Mouse (Mus musculus): ENCODE measurements at regions not wholly inside any gene's neighbourhood (a gene's known extent, or its start where the extent isn't known, plus 50 kb on each side); places are given as distances from the start of the nearest gene placed in this dataset.

DNA sequence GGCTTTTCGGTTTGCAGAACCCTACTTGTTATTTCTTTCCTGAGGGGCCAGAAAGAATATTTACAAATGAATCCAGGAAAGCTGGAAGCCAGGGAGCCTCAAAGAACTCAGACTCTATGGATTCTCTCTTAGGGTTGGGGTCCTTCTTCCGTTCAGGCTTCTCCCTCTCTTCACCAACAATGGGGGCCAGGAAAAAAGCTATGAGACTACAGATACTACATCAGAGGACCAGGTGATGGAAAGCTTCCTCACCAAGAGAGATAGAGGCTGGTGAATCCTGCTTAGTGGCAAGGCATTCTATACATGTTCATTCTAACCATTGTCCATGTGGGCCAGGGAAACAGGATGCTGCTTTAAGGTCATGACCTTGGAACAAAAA lies 434.9 kb downstream of the Cmpk2 start:
- H3K36me3 ChIP-seq (ENCODE audit: control insufficient read depth, insufficient read depth, low read length), result no peaks in the 10 kb centered on the region
- 7% methylated on average over 2 of the region's 2 CpGs for WGBS
- peak overlapping the region; percentile 71 for H3K9ac ChIP-seq (ENCODE audit: low read depth, low read length)
- peaks cover 21% of the 10 kb centered on the region for H3K4me1 ChIP-seq (ENCODE audit: control insufficient read depth, insufficient read depth, low read length)
- no peak; the same call in 1 of the 2 replicates for ATAC-seq
- H3K27me3 ChIP-seq (ENCODE audit: control insufficient read depth, insufficient read depth, low read depth, low read length), result no peaks in the 10 kb centered on the region
- peak overlapping the region; percentile 94 for H3K27ac ChIP-seq (ENCODE audit: low read length)
- no peaks in the 10 kb centered on the region for H3K9me3 ChIP-seq (replicated peaks; ENCODE audit: control insufficient read depth, low read length, poor library complexity, severe bottlenecking)
- peak overlapping the region; percentile 40; the same call in 1 of the 2 replicates for H3K4me3 ChIP-seq (ENCODE audit: low read depth, low read length)
- peak overlapping the region; percentile 81 for H3K4me2 ChIP-seq (ENCODE audit: low read length)

DNA sequence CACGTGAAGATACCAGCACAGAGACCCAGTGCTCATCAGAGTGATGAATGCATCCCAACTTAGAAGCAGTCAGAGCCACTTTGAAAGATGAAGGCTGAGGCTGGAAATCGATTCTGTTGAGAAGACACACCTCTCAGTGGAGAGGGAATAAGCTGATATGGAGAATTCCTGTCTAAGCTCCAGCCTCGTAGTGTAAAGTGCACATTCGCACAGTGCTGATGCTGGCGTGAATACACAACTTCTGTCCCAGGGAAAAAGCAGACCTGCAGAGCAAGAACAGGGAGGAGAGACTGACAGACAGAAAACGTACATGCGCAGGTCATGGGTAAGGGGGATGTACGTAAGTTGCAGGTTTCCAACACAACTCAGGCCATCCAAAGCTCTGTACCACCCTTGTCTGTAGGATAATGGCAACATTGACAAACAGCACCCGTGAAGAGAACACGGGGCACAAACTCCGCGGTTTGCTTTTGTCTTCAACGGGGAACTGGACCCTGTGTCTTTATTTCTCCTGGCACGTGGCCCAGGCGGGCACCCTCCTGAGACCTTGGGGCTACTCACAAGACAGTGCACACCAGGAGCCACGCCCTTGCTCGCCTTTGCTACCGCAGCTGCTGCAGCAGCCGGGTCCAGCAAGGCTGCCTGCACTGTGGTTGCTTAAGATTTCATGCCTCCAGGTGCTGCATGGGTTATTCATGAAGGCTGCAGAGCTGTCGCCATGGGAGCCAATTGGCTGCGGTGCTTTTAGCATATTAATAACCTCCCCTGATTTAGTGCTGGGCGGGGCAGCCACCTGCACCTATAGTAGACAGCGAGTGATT lies 434.3 kb downstream of the Cmpk2 start:
- Histone ChIP-seq H3K4me1 (ENCODE audit: control insufficient read depth, insufficient read depth, low read length) (peaks cover 21% of the 10 kb centered on the region), H3K4me2 (ENCODE audit: low read length) (peak overlapping the region; percentile 81), H3K27me3 (ENCODE audit: control insufficient read depth, insufficient read depth, low read depth, low read length) (no peaks in the 10 kb centered on the region), H3K27ac (ENCODE audit: low read length) (peak overlapping the region; percentile 94), H3K4me3 (ENCODE audit: low read depth, low read length) (peak overlapping the region; percentile 40), H3K9ac (ENCODE audit: low read depth, low read length) (peak overlapping the region; percentile 71), H3K9me3 (replicated peaks; ENCODE audit: control insufficient read depth, low read length, poor library complexity, severe bottlenecking) (no peaks in the 10 kb centered on the region), H3K36me3 (ENCODE audit: control insufficient read depth, insufficient read depth, low read length) (no peaks in the 10 kb centered on the region)
- ATAC-seq, result peak; percentile 97
- WGBS, result 10% methylated on average over 23 of the region's 23 CpGs

DNA sequence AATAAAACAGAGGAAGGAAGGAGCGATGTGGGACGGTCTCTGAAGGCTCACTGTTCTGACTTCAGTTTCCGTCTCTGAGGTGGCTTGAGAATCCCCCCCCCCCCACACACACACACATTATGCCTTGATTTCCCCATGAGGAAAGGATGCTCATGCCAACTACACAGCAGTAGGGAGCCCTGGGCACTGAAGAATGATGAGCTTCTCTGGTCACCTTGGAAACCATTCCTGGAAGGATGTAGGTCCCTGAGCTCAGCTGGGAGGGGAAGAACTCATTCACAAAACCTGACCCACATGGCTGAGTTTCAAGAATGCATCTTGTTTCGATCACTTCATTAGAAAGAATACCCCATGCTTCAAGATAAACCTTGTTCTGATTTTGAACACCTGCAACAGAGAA lies 422.2 kb downstream of the Cmpk2 start:
- Histone ChIP-seq H3K4me2 (ENCODE audit: low read length) (no peak overlapping the region), H3K9ac (ENCODE audit: low read depth, low read length) (no peak overlapping the region), H3K36me3 (ENCODE audit: control insufficient read depth, insufficient read depth, low read length) (no peaks in the 10 kb centered on the region), H3K9me3 (replicated peaks; ENCODE audit: control insufficient read depth, low read length, poor library complexity, severe bottlenecking) (no peaks in the 10 kb centered on the region), H3K27ac (ENCODE audit: low read length) (no peak overlapping the region), H3K27me3 (ENCODE audit: control insufficient read depth, insufficient read depth, low read depth, low read length) (no peaks in the 10 kb centered on the region), H3K4me1 (ENCODE audit: control insufficient read depth, insufficient read depth, low read length) (peaks cover 13% of the 10 kb centered on the region), H3K4me3 (ENCODE audit: low read depth, low read length) (no peak overlapping the region)
- WGBS, result 56% methylated on average over 4 of the region's 4 CpGs
- no peak for ATAC-seq

DNA sequence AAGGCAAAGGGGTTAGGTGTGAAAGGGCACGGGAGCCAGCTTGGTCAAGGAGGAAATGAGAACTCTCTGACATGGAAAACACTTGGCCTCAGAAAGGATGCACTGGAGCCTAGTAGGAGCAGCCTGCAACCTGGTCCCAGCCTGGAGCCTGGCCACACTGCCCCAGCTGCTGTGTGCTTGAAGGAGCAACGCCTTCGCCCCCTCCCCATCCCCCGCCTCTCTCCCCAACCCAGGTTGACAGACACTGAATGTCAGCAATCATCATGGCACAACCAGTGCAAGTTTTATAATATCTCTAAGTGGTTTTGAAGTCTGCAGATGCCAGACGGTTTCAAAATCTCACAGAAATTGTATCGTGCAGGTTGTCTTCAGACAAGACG lies 417.6 kb downstream of the Cmpk2 start:
- Histone ChIP-seq H3K36me3 (ENCODE audit: control insufficient read depth, insufficient read depth, low read length) (no peaks in the 10 kb centered on the region), H3K9ac (ENCODE audit: low read depth, low read length) (no peak overlapping the region), H3K27ac (ENCODE audit: low read length) (peak overlapping the region; percentile 86), H3K4me1 (ENCODE audit: control insufficient read depth, insufficient read depth, low read length) (peaks cover 39% of the 10 kb centered on the region), H3K27me3 (ENCODE audit: control insufficient read depth, insufficient read depth, low read depth, low read length) (no peaks in the 10 kb centered on the region), H3K4me3 (ENCODE audit: low read depth, low read length) (no peak overlapping the region), H3K4me2 (ENCODE audit: low read length) (no peak overlapping the region; the same call in 1 of the 2 replicates), H3K9me3 (replicated peaks; ENCODE audit: control insufficient read depth, low read length, poor library complexity, severe bottlenecking) (no peaks in the 10 kb centered on the region)
- peak; percentile 69 for ATAC-seq
- WGBS, result 27% methylated on average over 7 of the region's 7 CpGs

DNA sequence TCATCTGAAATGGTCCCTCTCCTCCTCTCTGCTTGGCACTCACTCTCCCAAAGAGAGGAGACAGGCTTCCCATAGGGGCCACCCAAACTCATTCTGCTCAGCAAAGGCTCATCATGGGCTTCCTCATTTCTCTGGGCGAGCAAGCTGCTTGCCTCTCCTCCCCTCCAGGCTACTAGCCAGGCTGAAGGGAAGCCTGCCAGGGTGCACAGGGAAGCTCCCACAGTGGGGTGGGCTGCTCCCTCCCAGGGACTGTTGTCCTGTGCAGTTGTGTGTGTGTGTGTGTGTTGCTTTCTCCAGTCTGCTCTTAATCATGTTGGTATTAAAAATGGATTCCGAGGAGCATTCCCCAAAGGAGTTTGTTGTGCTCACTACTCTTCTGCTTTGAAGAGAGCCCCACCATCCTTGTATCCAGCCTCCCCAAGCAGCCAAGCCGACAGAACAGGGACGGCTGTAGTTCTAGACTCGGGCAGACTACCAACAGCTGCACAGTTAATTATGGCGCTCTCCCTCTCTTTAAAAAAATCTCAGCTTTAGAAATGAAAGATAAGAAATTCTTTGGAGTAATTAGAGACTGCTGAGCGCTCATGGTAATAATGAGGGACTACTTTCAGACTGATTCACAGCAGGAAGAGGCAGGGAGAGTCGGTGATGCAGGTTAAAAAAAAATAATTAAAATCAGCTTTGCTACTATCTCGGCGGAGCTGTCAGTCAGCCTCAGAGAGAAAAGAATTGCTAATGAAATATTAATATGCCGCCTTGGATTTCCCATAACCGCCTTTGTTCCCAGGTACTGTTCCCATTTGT lies 417.0 kb downstream of the Cmpk2 start:
- H3K4me3 ChIP-seq (ENCODE audit: low read depth, low read length), result no peak overlapping the region
- H3K27ac ChIP-seq (ENCODE audit: low read length), result peak overlapping the region; percentile 86
- peak overlapping the region; percentile 24; the same call in 1 of the 2 replicates for H3K4me2 ChIP-seq (ENCODE audit: low read length)
- WGBS, result 4% methylated on average over 12 of the region's 12 CpGs
- H3K9me3 ChIP-seq (replicated peaks; ENCODE audit: control insufficient read depth, low read length, poor library complexity, severe bottlenecking), result no peaks in the 10 kb centered on the region
- peaks cover 35% of the 10 kb centered on the region for H3K4me1 ChIP-seq (ENCODE audit: control insufficient read depth, insufficient read depth, low read length)
- ATAC-seq, result peak; percentile 80
- no peaks in the 10 kb centered on the region for H3K36me3 ChIP-seq (ENCODE audit: control insufficient read depth, insufficient read depth, low read length)
- peak overlapping the region; percentile 47 for H3K9ac ChIP-seq (ENCODE audit: low read depth, low read length)
- no peaks in the 10 kb centered on the region for H3K27me3 ChIP-seq (ENCODE audit: control insufficient read depth, insufficient read depth, low read depth, low read length)

DNA sequence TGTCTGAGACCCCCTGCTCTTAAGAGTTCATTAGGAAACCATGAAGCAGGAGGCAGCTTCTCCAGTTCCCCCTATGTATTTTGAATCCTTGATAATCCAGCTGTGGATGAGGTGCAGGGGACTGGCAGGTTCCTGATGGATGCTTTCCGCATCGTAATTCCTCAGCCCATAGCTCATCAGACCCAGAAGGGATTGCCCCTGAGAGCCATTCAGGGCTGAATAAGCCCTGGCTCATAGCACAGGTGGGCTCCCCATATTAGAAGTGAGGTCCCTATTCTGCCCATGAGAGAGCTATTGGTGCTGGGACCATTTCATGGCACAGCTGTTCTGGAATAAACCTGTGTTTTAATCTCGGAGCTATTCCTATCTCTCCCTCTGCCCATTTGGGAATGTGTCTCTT lies 416.1 kb downstream of the Cmpk2 start:
- Histone ChIP-seq H3K4me3 (ENCODE audit: low read depth, low read length) (no peak overlapping the region), H3K9ac (ENCODE audit: low read depth, low read length) (no peak overlapping the region), H3K36me3 (ENCODE audit: control insufficient read depth, insufficient read depth, low read length) (no peaks in the 10 kb centered on the region), H3K27ac (ENCODE audit: low read length) (peak overlapping the region; percentile 86), H3K4me1 (ENCODE audit: control insufficient read depth, insufficient read depth, low read length) (peaks cover 35% of the 10 kb centered on the region), H3K27me3 (ENCODE audit: control insufficient read depth, insufficient read depth, low read depth, low read length) (no peaks in the 10 kb centered on the region), H3K9me3 (replicated peaks; ENCODE audit: control insufficient read depth, low read length, poor library complexity, severe bottlenecking) (no peaks in the 10 kb centered on the region), H3K4me2 (ENCODE audit: low read length) (no peak overlapping the region)
- WGBS, result 42% methylated on average over 3 of the region's 3 CpGs
- ATAC-seq, result no peak

DNA sequence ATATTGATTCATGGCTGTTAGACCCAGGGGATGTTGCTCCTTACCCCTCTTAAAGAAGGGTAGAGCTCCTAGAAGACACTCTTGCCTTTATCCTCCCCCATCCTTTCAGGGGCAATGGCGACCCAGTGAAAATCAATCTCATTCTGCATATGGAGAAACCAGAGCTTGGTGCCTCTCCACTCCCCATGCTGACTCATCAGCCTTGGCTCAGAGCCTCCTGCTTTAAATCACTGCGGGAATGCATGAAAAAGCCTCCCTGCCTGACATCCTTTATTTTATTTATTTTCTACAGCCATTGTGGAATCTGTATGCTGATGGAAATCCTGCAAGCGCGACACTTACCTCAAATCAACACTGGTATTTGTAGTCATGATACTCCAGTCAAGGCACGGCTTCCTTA lies 415.2 kb downstream of the Cmpk2 start:
- no peak overlapping the region for H3K4me2 ChIP-seq (ENCODE audit: low read length)
- peak overlapping the region; percentile 86 for H3K27ac ChIP-seq (ENCODE audit: low read length)
- H3K9me3 ChIP-seq (replicated peaks; ENCODE audit: control insufficient read depth, low read length, poor library complexity, severe bottlenecking), result no peaks in the 10 kb centered on the region
- H3K9ac ChIP-seq (ENCODE audit: low read depth, low read length), result no peak overlapping the region
- H3K4me1 ChIP-seq (ENCODE audit: control insufficient read depth, insufficient read depth, low read length), result peaks cover 35% of the 10 kb centered on the region
- no peak overlapping the region for H3K4me3 ChIP-seq (ENCODE audit: low read depth, low read length)
- no peaks in the 10 kb centered on the region for H3K36me3 ChIP-seq (ENCODE audit: control insufficient read depth, insufficient read depth, low read length)
- WGBS, result 27% methylated on average over 5 of the region's 5 CpGs
- no peak for ATAC-seq
- H3K27me3 ChIP-seq (ENCODE audit: control insufficient read depth, insufficient read depth, low read depth, low read length), result no peaks in the 10 kb centered on the region

DNA sequence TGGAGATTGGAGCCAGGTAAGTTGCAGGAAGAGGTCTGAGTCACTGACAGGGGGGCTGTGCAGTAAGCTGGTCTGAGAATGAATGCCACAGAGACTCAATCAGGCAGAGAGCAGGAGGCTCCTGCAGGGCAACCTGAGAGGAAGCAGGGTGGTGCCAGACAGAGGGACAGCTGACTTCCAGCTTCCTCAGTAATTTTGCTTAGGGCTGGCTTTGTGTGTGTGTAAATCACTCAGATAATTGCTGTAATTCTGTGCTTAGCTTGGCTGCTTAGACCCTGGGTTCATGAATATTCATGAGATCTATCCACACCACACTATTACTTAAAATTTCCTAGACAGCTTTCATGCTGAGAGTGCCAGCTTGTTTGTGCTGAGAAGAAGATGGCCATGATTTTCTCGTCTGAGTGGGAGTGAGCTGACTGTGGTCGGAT lies 408.7 kb downstream of the Cmpk2 start:
- 0 out of 2 replicates have a peak, but pooled peaks cover 3% of the 10 kb centered on the region for H3K4me1 ChIP-seq (ENCODE audit: control insufficient read depth, insufficient read depth, low read length)
- H3K27ac ChIP-seq (ENCODE audit: low read length), result peak overlapping the region; percentile 50
- no peaks in the 10 kb centered on the region for H3K9me3 ChIP-seq (replicated peaks; ENCODE audit: control insufficient read depth, low read length, poor library complexity, severe bottlenecking)
- ATAC-seq, result peak; percentile 62
- no peak overlapping the region for H3K9ac ChIP-seq (ENCODE audit: low read depth, low read length)
- no peak overlapping the region for H3K4me3 ChIP-seq (ENCODE audit: low read depth, low read length)
- 21% methylated on average over 2 of the region's 2 CpGs for WGBS
- no peaks in the 10 kb centered on the region for H3K36me3 ChIP-seq (ENCODE audit: control insufficient read depth, insufficient read depth, low read length)
- no peak overlapping the region for H3K4me2 ChIP-seq (ENCODE audit: low read length)
- H3K27me3 ChIP-seq (ENCODE audit: control insufficient read depth, insufficient read depth, low read depth, low read length), result no peaks in the 10 kb centered on the region

DNA sequence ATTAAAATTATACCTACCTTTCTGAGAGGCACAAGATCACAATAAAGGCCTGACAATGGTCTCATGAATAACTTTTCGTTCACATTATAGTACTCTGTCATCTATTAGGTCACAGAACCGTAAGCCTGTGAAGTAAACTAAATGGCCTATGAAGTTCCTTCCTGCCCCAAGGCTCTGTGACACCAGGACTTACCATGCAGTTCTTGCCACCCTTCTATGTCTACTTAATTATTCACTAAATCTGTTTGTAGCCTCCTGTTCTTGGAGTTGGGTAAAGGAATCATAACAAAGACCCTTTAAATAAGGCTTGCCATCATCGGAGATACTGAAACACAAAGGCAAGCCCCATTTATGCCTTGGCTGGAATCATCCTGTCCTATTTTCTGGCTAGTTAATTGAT lies 408.3 kb downstream of the Cmpk2 start:
- WGBS, result 42% methylated on average over 3 of the region's 3 CpGs
- Histone ChIP-seq H3K9me3 (replicated peaks; ENCODE audit: control insufficient read depth, low read length, poor library complexity, severe bottlenecking) (no peaks in the 10 kb centered on the region), H3K9ac (ENCODE audit: low read depth, low read length) (no peak overlapping the region), H3K27ac (ENCODE audit: low read length) (peak overlapping the region; percentile 50), H3K27me3 (ENCODE audit: control insufficient read depth, insufficient read depth, low read depth, low read length) (no peaks in the 10 kb centered on the region), H3K4me3 (ENCODE audit: low read depth, low read length) (no peak overlapping the region), H3K4me2 (ENCODE audit: low read length) (no peak overlapping the region), H3K36me3 (ENCODE audit: control insufficient read depth, insufficient read depth, low read length) (no peaks in the 10 kb centered on the region), H3K4me1 (ENCODE audit: control insufficient read depth, insufficient read depth, low read length) (0 out of 2 replicates have a peak, but pooled peaks cover 3% of the 10 kb centered on the region)
- ATAC-seq, result no peak
